Mouse (Mus musculus): ENCODE measurements around the gene Minos1. TPM values are rescaled to one million over a fixed set of nuclear protein-coding genes. Genes with fewer than 3 reads are reported as not detected.

Gene Minos1
- polyA plus RNA-seq, 1 experiment from 2014 or later = 765 TPM

GRCm38 (mm10) chr4:139078726-139079125 is 52.2 kb downstream of the Minos1 start:
- H3K27ac ChIP-seq (replicated peaks in 1 of 2; ENCODE audit: control insufficient read depth in 1 of 2, insufficient read depth in 1 of 2, low read depth in 2 of 2, low read length in 2 of 2) = no peak overlapping the region
- peaks cover 9 to 14% of the 10 kb centered on the region in 2 experiments; a peak in 3 of 4 replicates for H3K4me1 ChIP-seq (ENCODE audit: control insufficient read depth in 2 of 2, insufficient read depth in 2 of 2, low read length in 2 of 2)
- H3K4me3 ChIP-seq (ENCODE audit: control insufficient read depth in 1 of 2, insufficient read depth in 1 of 2, low read depth in 1 of 2, low read length in 2 of 2) = no peak overlapping the region
- WGBS = 22% methylated on average over 4 of the region's 4 CpGs
- H3K36me3 ChIP-seq (ENCODE audit: control insufficient read depth, insufficient read depth, low read length) = no peaks in the 10 kb centered on the region
- no peak for ATAC-seq (ENCODE audit: insufficient number of reproducible peaks, insufficient read depth, low FRiP score, low read depth)
- H3K9me3 ChIP-seq (ENCODE audit: control insufficient read depth, low read length) = no peaks in the 10 kb centered on the region
- H3K4me2 ChIP-seq (ENCODE audit: low read length) = no peak overlapping the region
- peaks cover 46% of the 10 kb centered on the region for H3K27me3 ChIP-seq (ENCODE audit: control insufficient read depth, insufficient read depth, low read length)
- H3K9ac ChIP-seq (ENCODE audit: low read length) = no peak overlapping the region

- Histone ChIP-seq H3K4me1 (ENCODE audit: control insufficient read depth in 2 of 2, insufficient read depth in 2 of 2, low read length in 2 of 2) (peaks cover 8 to 14% of the 10 kb centered on the region in 2 experiments; a peak in 3 of 4 replicates), H3K4me2 (ENCODE audit: low read length) (no peak overlapping the region), H3K4me3 (ENCODE audit: control insufficient read depth in 1 of 2, insufficient read depth in 1 of 2, low read depth in 1 of 2, low read length in 2 of 2) (no peak overlapping the region), H3K9me3 (ENCODE audit: control insufficient read depth, low read length) (no peaks in the 10 kb centered on the region), H3K27ac (replicated peaks in 1 of 2; ENCODE audit: control insufficient read depth in 1 of 2, insufficient read depth in 1 of 2, low read depth in 2 of 2, low read length in 2 of 2) (no peak overlapping the region), H3K9ac (ENCODE audit: low read length) (no peak overlapping the region), H3K27me3 (ENCODE audit: control insufficient read depth, insufficient read depth, low read length) (peaks cover 50% of the 10 kb centered on the region), H3K36me3 (ENCODE audit: control insufficient read depth, insufficient read depth, low read length) (no peaks in the 10 kb centered on the region)
- no peak for ATAC-seq (ENCODE audit: insufficient number of reproducible peaks, insufficient read depth, low FRiP score, low read depth)
- 32% methylated on average over 2 of the region's 2 CpGs for WGBS
Observed at GRCm38 (mm10) chr4:139078313-139078712, 52.6 kb downstream of the Minos1 start.

- Histone ChIP-seq H3K36me3 (ENCODE audit: control insufficient read depth, insufficient read depth, low read length) (no peaks in the 10 kb centered on the region), H3K9me3 (ENCODE audit: control insufficient read depth, low read length) (no peaks in the 10 kb centered on the region), H3K9ac (ENCODE audit: low read length) (no peak overlapping the region), H3K27ac (replicated peaks in 1 of 2; ENCODE audit: control insufficient read depth in 1 of 2, insufficient read depth in 1 of 2, low read depth in 2 of 2, low read length in 2 of 2) (no peak overlapping the region), H3K4me2 (ENCODE audit: low read length) (peak overlapping the region; percentile 88), H3K4me3 (ENCODE audit: control insufficient read depth in 1 of 2, insufficient read depth in 1 of 2, low read depth in 1 of 2, low read length in 2 of 2) (peak overlapping the region in 1 of 2 experiments; percentile 55; a peak in 2 of 4 replicates), H3K27me3 (ENCODE audit: control insufficient read depth, insufficient read depth, low read length) (peaks cover 64% of the 10 kb centered on the region), H3K4me1 (ENCODE audit: control insufficient read depth in 2 of 2, insufficient read depth in 2 of 2, low read length in 2 of 2) (peaks cover 0 to 14% of the 10 kb centered on the region in 2 experiments; a peak in 2 of 4 replicates)
- WGBS = 19% methylated on average over 5 of the region's 5 CpGs
- ATAC-seq (ENCODE audit: insufficient number of reproducible peaks, insufficient read depth, low FRiP score, low read depth) = no peak
Observed at GRCm38 (mm10) chr4:139075915-139076314, 55.0 kb downstream of the Minos1 start.

- no peaks in the 10 kb centered on the region for H3K36me3 ChIP-seq (ENCODE audit: control insufficient read depth, insufficient read depth, low read length)
- H3K27me3 ChIP-seq (ENCODE audit: control insufficient read depth, insufficient read depth, low read length) = peaks cover 66% of the 10 kb centered on the region
- peak within 1 kb of the TSS; percentile 41; the same call in 1 of the 2 replicates for H3K9ac ChIP-seq (ENCODE audit: low read length)
- under 1% methylated on average over 59 of the region's 77 CpGs for WGBS
- no peaks in the 10 kb centered on the region for H3K9me3 ChIP-seq (ENCODE audit: control insufficient read depth, low read length)
- H3K4me1 ChIP-seq (ENCODE audit: control insufficient read depth in 2 of 2, insufficient read depth in 2 of 2, low read length in 2 of 2) = peaks cover 0 to 14% of the 10 kb centered on the region in 2 experiments; a peak in 2 of 4 replicates
- ATAC-seq (ENCODE audit: insufficient number of reproducible peaks, insufficient read depth, low FRiP score, low read depth) = no peak
- H3K4me2 ChIP-seq (ENCODE audit: low read length) = peak within 1 kb of the TSS; percentile 88
- no peak within 1 kb of the TSS for H3K27ac ChIP-seq (replicated peaks in 1 of 2; ENCODE audit: control insufficient read depth in 1 of 2, insufficient read depth in 1 of 2, low read depth in 2 of 2, low read length in 2 of 2)
- peak within 1 kb of the TSS; percentile 40 to 55 for H3K4me3 ChIP-seq (ENCODE audit: control insufficient read depth in 1 of 2, insufficient read depth in 1 of 2, low read depth in 1 of 2, low read length in 2 of 2)
Observed at GRCm38 (mm10) chr4:139075041-139075711, 55.7 kb downstream of the Minos1 start, which contains the start of gene Htr6. Htr6 (minus strand) TSS chr4:139075570.

GRCm38 (mm10) chr4:139074060-139074459 is 56.9 kb downstream of the Minos1 start:
- Histone ChIP-seq H3K9me3 (ENCODE audit: control insufficient read depth, low read length) (no peaks in the 10 kb centered on the region), H3K4me3 (ENCODE audit: control insufficient read depth in 1 of 2, insufficient read depth in 1 of 2, low read depth in 1 of 2, low read length in 2 of 2) (peak overlapping the region in 1 of 2 experiments; percentile 55; a peak in 1 of 4 replicates), H3K27ac (replicated peaks in 1 of 2; ENCODE audit: control insufficient read depth in 1 of 2, insufficient read depth in 1 of 2, low read depth in 2 of 2, low read length in 2 of 2) (no peak overlapping the region), H3K36me3 (ENCODE audit: control insufficient read depth, insufficient read depth, low read length) (no peaks in the 10 kb centered on the region), H3K4me2 (ENCODE audit: low read length) (peak overlapping the region; percentile 88), H3K9ac (ENCODE audit: low read length) (no peak overlapping the region), H3K4me1 (ENCODE audit: control insufficient read depth in 2 of 2, insufficient read depth in 2 of 2, low read length in 2 of 2) (peaks cover 0 to 14% of the 10 kb centered on the region in 2 experiments; a peak in 2 of 4 replicates), H3K27me3 (ENCODE audit: control insufficient read depth, insufficient read depth, low read length) (peaks cover 75% of the 10 kb centered on the region)
- ATAC-seq (ENCODE audit: insufficient number of reproducible peaks, insufficient read depth, low FRiP score, low read depth) = no peak
- WGBS = 17% methylated on average over 29 of the region's 29 CpGs

GRCm38 (mm10) chr4:139068287-139068686 is 62.6 kb downstream of the Minos1 start:
- Histone ChIP-seq H3K4me3 (ENCODE audit: control insufficient read depth in 1 of 2, insufficient read depth in 1 of 2, low read depth in 1 of 2, low read length in 2 of 2) (no peak overlapping the region), H3K4me2 (ENCODE audit: low read length) (no peak overlapping the region), H3K27me3 (ENCODE audit: control insufficient read depth, insufficient read depth, low read length) (peaks cover 30% of the 10 kb centered on the region), H3K36me3 (ENCODE audit: control insufficient read depth, insufficient read depth, low read length) (no peaks in the 10 kb centered on the region), H3K9me3 (ENCODE audit: control insufficient read depth, low read length) (no peaks in the 10 kb centered on the region), H3K27ac (replicated peaks in 1 of 2; ENCODE audit: control insufficient read depth in 1 of 2, insufficient read depth in 1 of 2, low read depth in 2 of 2, low read length in 2 of 2) (no peak overlapping the region), H3K4me1 (ENCODE audit: control insufficient read depth in 2 of 2, insufficient read depth in 2 of 2, low read length in 2 of 2) (no peaks in the 10 kb centered on the region), H3K9ac (ENCODE audit: low read length) (no peak overlapping the region)
- ATAC-seq (ENCODE audit: insufficient number of reproducible peaks, insufficient read depth, low FRiP score, low read depth) = no peak
- WGBS = 23% methylated on average over 4 of the region's 4 CpGs

- ATAC-seq (ENCODE audit: insufficient number of reproducible peaks, insufficient read depth, low FRiP score, low read depth) = no peak
- Histone ChIP-seq H3K9ac (ENCODE audit: low read length) (no peak overlapping the region), H3K4me1 (ENCODE audit: control insufficient read depth in 2 of 2, insufficient read depth in 2 of 2, low read length in 2 of 2) (no peaks in the 10 kb centered on the region), H3K4me3 (ENCODE audit: control insufficient read depth in 1 of 2, insufficient read depth in 1 of 2, low read depth in 1 of 2, low read length in 2 of 2) (no peak overlapping the region), H3K27me3 (ENCODE audit: control insufficient read depth, insufficient read depth, low read length) (peaks cover 5% of the 10 kb centered on the region), H3K4me2 (ENCODE audit: low read length) (no peak overlapping the region), H3K9me3 (ENCODE audit: control insufficient read depth, low read length) (no peaks in the 10 kb centered on the region), H3K36me3 (ENCODE audit: control insufficient read depth, insufficient read depth, low read length) (no peaks in the 10 kb centered on the region), H3K27ac (replicated peaks in 1 of 2; ENCODE audit: control insufficient read depth in 1 of 2, insufficient read depth in 1 of 2, low read depth in 2 of 2, low read length in 2 of 2) (no peak overlapping the region)
- 90% methylated on average over 5 of the region's 5 CpGs for whole genome bisulfite sequencing
Observed at GRCm38 (mm10) chr4:139064831-139065230, 66.1 kb downstream of the Minos1 start.

Measured in heart, embryonic 14.5 days (tissue).